Mouse (Mus musculus) bone marrow, adult 2 months (tissue): ENCODE results near the gene Nfe2l1. TPM values are rescaled to one million over a fixed set of nuclear protein-coding genes. Genes with fewer than 3 reads are reported as not detected.
"Not testable (repeated sequence)": the region's sequence is repeated elsewhere in the genome, so short reads cannot be mapped to it uniquely, and the experiment has no call there.

Experiments used
- H3K27ac ChIP-seq: fragments of 200-500 bp; 2 replicates; pipeline ENCODE4 v1.5.1; 2012; ENCODE audit warnings: low read depth, mild to moderate bottlenecking, control low read depth, inconsistent platforms, low read length; ENCODE audit not compliant: control insufficient read depth, poor library complexity, insufficient read depth
- H3K4me1 ChIP-seq: fragments of 200-500 bp; 2 replicates; pipeline ENCODE4 v1.6.1; 2011; ENCODE audit warnings: low read length; ENCODE audit not compliant: control insufficient read depth, insufficient read depth
- H3K4me3 ChIP-seq: fragments of 200-500 bp; replicated peaks from 2 replicates; pipeline ENCODE3; 2011; ENCODE audit warnings: mild to moderate bottlenecking, low read depth, low read length, control low read depth; ENCODE audit not compliant: control insufficient read depth
- CTCF ChIP-seq: fragments of 200-500 bp; IDR thresholded peaks from 2 replicates; pipeline ENCODE4 v1.5.1; 2011; ENCODE audit warnings: low read length, control low read depth; ENCODE audit not compliant: control insufficient read depth, insufficient read depth
- POLR2A ChIP-seq: fragments of 200-500 bp; IDR thresholded peaks from 2 replicates; pipeline ENCODE4 v1.6.1; 2011; ENCODE audit warnings: low read depth, mild to moderate bottlenecking, control low read depth, low read length, borderline replicate concordance; ENCODE audit not compliant: control insufficient read depth
- WGBS: fragments of 180-500 bp; shearing (Covaris S2); methylation state at CpG from one replicate; pipeline ENCODE4 v1.1.7; 2018; 5-methylcytosine and 5-hydroxymethylcytosine counted together
- polyA plus RNA-seq: library from polyadenylated mRNA; stranded (reverse); fragments of >200 nt; gene quantifications from 2 replicates; pipeline ENCODE4 v1.2.4, GENCODE M21; 2011; ENCODE audit warnings: low replicate concordance; ENCODE audit not compliant: missing spikeins, insufficient read depth, insufficient read length

Gene Nfe2l1
- polyA plus RNA-seq, 1 experiment: 54.1 TPM

DNA sequence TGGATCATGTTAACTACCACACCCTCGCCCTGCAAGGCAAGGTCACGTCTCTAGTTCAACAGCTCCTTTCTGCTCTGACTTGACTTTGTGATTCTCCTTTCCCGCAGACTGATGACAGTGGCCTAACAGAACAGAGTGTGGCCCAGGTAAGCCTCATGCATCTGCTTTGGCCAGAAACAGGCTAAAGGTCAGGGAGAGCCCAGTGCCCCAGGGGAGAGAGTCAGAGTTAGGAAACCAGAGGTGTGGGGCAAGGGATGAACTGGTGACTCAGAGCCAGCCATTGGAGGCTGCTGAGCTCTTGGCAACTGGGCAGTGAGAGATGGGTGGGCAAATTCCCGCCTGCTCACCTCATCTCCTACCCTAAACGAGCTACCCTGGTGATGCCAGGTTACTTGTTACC lies 27.7 kb upstream of the Nfe2l1 start:
- Histone ChIP-seq H3K27ac (no peak overlapping the region), H3K4me1 (no peaks in the 10 kb centered on the region; the same call in 1 of the 2 replicates), H3K4me3 (no peak overlapping the region)
- 77% methylated on average over 5 of the region's 5 CpGs for WGBS
- TF ChIP-seq POLR2A (no peak), CTCF (no peak)

DNA sequence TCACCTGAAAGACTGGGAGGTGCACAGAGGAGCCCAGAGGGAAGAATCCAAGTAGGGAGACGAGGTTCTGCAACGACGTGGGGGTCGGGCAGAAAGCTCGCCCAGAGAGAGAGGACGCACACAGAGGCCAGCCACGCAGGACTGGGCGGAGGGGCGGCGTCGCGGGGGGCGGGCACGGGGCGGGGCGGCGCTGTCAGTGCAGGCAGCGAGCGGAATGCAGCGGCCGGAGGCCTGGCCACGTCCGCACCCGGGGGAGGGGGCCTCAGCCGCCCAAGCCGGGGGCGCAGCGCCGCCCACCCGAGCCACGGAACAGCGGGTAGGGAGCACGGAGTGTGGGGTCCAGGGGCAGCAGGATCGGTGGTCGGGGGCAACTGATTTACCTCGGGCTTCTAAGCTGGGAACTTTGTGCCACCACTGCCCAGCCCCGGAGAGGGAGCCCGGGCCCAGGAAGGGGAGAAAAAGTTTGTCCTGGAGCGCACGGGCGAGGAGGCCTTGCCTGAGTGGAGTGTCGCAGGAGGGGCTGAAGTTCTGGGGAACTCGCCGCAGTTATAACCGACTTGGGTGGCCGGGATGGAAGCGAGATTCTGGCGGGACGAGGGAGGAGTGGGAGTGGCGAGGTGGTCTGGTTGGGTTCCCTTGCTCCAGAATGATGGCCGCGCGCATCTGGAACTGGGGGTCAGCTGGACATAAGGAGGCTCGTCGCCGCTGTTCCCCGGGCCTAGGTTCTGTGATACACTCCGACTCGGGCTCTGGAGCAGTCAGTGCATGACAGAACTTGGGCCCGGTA lies 20.1 kb upstream of the Nfe2l1 start, which contains the start of gene Copz2:
Copz2 (plus strand) TSS at position 190 of the 787 bp plus-strand sequence.
- under 1% methylated on average over 54 of the region's 60 CpGs for WGBS
- H3K4me3 ChIP-seq: peak within 1 kb of the TSS; percentile 29
- H3K4me1 ChIP-seq: no peaks in the 10 kb centered on the region
- H3K27ac ChIP-seq: no peak within 1 kb of the TSS
- TF ChIP-seq POLR2A (no peak), CTCF (no peak)

DNA sequence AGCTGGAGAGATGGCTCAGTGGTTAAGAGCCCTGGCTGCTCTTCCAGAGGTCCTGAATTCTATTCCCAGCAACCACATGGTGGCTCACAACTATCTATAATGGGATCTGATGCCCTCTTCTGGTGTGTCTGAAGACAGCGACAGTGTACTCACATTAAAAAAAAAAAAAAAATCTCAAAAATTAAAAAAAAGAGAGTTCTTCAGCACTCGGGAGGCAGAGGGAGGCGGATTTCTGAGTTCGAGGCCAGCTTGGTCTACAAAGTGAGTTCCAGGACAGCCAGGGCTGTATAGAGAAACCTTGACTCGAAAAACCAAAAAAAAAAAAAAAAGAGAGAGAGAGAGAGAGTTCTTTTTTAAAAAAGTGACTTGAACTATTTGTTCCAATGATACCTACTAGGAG lies 19.4 kb upstream of the Nfe2l1 start:
- not testable (repeated sequence) for H3K27ac ChIP-seq, H3K4me3 ChIP-seq
- WGBS: 59% methylated on average over 5 of the region's 5 CpGs

DNA sequence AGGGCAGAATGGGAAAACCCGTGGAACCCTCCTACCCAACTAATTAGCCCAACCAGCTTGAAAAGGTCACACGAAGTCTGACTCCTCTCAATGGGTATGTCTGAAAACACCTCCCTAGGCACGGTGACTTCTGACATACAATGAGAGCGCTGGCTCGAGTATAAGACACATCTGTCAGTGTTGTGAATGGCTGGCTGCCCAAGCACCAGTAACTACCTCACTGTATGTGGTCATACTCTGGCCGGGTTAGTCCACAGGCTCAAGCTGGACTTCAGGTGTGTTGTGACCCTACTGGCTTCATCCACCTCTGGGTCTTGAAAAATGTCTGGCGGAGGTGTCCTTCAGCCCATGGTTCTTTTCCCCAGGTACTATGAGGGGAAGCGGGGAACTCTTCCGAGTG lies 18.9 kb upstream of the Nfe2l1 start:
- no peaks in the 10 kb centered on the region for H3K4me1 ChIP-seq
- TF ChIP-seq CTCF (no peak), POLR2A (no peak)
- no peak overlapping the region for H3K4me3 ChIP-seq
- 74% methylated on average over 9 of the region's 9 CpGs for WGBS
- H3K27ac ChIP-seq: no peak overlapping the region

More for the DNA sequence above, 19.4 kb upstream of the Nfe2l1 start:
- not testable (repeated sequence) for H3K4me1 ChIP-seq

DNA sequence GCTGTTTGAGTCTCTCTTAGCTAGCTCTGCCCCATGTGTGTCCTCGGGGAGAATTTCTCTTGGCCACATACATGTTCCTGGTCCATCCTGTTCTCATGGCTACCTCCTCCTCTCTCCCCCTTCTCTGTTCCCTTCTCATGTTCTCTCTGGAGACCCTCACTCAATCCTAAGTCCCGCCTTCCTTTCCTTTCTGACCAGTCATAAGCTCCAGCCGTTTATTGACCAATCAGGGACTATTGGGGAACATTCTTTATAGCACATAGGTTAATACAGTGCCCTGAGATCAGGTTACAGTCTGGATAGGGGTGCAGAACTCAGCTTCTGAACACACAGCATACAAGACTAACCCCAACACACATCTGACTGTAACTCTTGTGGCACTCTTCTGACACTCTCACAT lies 17.5 kb upstream of the Nfe2l1 start:
- H3K4me3 ChIP-seq: no peak overlapping the region
- no peak overlapping the region for H3K27ac ChIP-seq
- H3K4me1 ChIP-seq: no peaks in the 10 kb centered on the region
- TF ChIP-seq CTCF (no peak), POLR2A (no peak)
- 58% methylated on average over 3 of the region's 3 CpGs for WGBS

DNA sequence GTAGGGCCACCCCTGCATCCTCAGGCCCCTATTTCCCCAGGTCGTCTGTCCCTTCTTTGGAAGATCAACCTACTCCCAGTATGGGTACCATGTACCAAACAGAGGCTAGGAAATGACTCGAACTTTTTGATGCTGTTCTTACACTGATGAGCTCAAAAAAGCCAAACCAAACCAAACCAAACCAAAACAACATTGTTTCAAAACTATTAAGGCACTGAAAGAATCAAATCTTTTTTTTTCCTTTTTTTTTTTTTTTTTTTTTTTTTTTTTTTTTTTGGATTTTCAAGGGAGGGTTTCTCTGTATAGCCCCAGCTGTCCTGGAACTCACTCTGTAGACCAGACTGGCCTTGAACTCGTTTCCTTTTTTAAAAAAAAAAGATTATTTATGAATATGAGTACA lies 13.9 kb upstream of the Nfe2l1 start:
- H3K4me3 ChIP-seq: no peak overlapping the region
- H3K4me1 ChIP-seq: no peaks in the 10 kb centered on the region; the same call in 1 of the 2 replicates
- TF ChIP-seq POLR2A (no peak), CTCF (no peak)
- WGBS: 54% methylated on average over 3 of the region's 3 CpGs
- no peak overlapping the region for H3K27ac ChIP-seq

DNA sequence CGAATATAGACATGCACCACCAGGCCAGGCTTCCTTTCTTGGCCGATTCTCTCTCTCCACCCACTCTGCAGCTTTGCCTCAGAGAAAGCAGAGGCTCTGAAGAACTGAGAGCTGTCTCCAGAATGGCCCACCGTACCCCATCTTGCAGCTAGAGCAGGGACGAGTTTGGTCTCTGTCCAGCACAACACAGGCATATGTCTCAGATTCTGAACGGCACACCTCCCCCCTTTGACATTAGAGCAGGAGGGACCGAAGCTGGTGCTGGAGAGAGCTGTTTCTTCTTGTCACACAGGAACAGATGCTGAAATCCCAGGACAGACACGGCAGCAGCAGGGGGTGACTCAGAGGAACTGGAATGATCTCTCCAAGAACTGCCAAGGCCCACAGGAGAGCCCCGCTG lies 10.5 kb upstream of the Nfe2l1 start:
- Histone ChIP-seq H3K4me3 (no peak overlapping the region), H3K4me1 (no peaks in the 10 kb centered on the region; the same call in 1 of the 2 replicates), H3K27ac (no peak overlapping the region)
- 70% methylated on average over 8 of the region's 8 CpGs for WGBS
- no peak for TF ChIP-seq POLR2A
- TF ChIP-seq CTCF: no peak

DNA sequence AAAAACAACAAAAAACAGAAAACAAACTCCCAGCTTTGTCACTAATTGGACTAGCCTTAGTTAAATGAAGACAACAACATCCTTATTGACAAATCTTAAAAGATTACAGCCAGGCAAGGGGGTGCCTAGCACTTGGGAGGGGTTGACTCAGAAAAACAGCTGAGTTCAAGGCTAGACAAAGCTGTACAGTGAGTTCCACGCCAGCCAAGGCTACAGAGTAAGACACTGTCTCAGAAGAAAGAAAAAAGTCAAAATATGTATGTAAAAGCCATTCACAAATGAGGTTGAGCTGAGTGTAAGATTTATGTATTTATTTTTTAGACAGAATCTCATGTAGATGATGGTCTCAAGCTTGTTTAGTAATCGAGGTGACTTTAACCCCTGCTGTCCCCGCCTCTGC lies 10.1 kb upstream of the Nfe2l1 start:
- Histone ChIP-seq H3K4me3 (no peak overlapping the region), H3K27ac (no peak overlapping the region), H3K4me1 (no peaks in the 10 kb centered on the region; the same call in 1 of the 2 replicates)
- TF ChIP-seq CTCF (no peak), POLR2A (no peak)
- 67% methylated on average over 3 of the region's 3 CpGs for WGBS

DNA sequence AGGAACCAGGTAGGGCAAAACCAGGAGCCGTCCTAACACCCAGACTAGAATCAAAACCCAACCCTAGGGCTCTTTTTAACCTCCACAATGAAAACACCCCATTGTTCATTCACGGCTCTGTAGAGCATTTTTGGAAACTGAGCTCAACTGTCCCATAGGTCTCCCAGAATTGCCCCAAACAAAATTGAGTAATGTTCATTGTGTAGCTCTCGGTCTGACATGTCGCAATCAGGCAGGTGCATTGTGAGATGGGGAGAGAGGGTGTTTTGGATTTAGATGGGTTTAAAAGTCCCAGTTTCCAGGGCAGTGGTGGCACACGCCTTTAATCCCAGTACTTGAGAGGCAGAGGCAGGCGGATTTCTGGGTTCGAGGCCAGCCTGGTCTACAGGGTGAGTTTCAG lies 9.7 kb upstream of the Nfe2l1 start:
- Histone ChIP-seq H3K4me3 (no peak overlapping the region), H3K27ac (no peak overlapping the region), H3K4me1 (no peaks in the 10 kb centered on the region; the same call in 1 of the 2 replicates)
- WGBS: 62% methylated on average over 7 of the region's 7 CpGs
- TF ChIP-seq POLR2A (no peak), CTCF (no peak)
